Mouse (Mus musculus) right cerebral cortex, adult 18-20 months (tissue): ENCODE measurements around the gene Nbea.

Experiments used
- DNase-seq: peaks from one replicate; pipeline ENCODE4 v3.0.0; 2022; ENCODE audit warnings: mixed read lengths

Gene Nbea

DNA sequence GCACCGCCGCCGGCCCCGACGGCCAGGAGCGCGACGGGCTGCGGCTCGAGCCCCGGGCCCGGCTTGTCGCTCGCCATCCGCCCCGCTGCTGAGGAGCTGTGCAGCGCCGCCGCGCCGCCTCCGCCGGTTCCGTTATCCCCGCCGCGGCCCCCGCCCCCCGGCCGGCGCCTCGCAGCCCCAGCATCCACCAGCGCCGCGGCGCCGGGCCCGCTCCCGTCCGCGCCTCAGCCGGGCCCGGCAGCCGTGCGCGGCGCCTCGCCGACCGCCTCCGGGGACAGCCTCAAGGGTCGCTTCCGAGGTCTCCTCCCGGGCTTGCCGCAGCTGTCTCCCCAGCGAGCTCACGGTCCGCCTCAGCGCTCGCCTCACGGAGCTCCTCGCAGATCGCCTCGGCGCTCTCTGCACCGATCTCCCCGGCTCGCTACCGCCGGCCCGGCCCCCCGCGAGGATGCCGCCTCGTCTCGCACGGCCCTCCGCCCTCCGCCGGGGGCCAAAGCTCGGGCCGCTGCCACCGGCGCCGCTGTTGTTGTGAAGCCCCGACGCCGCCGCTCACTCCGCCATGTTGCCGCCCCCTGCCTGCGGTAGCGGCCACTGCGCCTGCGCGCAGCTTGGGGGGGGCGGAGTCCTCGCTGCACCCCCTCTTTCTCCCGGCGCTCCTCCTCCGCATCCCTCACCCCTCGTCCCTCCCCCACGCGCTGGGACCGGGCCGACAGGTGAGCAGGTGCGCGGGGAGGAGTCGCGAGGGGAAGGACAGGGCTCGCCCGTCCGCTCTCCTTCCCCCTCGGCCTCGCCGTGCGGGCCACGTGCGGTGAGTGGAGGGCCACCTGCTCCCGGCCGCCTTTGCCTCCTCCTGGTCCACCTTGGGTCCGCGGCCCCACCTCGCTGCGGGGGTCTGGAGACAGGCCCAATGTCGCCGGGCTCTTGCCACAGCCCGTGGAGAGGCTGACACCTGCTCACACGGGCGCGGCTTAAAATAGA, at the start of gene Nbea:
Nbea (minus strand) TSS at position 543 of the 975 bp plus-strand sequence.
- peak; percentile 90 for DNase-seq

DNA sequence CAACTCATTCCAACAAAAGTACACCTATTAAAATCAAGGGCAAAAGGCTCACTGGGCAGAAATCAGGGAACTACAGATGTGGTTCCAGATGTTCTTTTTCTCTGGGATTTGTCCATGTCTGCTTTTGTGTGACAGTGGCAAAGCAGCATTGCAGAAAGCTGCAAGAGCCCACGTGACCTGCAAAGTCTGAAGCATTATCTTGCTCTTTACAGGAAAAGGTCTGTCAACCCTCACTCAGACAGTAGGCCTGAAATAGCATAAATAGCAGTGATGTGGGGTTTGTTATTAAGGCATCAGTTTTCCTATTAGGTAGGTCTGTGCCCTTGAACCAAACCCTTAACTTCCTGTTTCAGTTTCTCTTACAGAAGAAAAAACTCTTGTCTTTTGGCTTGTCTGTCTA, 45.8 kb upstream of the Nbea start:
- no peak for DNase-seq

DNA sequence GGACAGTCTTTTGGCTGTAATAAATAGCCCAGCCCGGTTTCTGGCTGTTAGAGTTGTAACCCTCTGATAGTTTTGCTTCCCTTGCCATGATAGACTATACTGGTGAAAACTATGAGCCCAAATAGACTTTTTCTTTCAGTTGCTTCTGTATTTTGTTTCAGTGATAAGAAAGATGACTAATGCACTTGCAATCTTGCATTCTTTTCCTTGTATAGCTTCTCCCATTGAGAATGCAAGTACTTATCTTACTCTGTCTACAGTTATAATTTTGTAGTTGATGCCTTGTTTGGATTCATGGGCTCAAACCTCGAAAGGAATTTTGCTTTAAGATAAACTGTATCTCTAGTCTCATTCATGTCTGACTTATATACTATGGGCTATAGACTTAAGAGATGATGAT, 32.5 kb upstream of the Nbea start:
- DNase-seq, result no peak

DNA sequence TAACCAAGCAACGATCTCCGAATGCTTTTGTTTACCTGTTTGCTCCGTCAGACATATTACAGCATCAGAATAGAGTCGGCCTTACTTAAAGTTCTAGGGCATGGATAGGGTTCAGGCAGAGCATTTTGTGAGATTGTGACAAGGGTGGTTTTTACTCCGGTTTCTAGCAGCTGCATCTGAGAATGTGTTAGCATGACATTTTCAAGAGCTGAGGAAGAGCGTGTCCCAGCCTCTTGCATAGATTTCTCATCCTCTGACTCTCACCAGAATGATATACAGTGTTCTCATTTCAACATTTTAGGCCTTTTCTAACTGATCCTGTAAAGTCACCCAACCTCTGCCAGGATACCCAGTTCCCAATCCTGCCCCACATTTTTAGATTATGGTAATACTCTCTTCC, 20.5 kb upstream of the Nbea start:
- DNase-seq, result peak; percentile 23

DNA sequence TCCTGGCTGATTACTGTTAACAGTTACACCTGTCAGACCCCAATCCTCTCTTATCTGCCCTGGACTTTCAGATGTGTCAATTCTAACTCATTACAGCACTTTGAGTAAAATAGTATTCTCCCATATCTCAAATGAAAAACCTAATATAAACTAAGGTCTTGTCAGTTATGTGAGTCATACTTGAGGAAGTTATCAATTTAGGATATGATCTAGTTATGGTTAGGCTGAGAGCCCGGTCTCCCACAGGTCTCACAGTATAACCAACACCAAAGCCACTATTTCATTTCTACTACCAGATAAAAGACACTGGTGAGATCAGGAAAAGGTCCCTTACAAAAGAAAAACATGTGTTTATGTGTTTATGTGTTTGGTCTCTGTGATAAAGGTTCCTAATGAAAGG, 4.7 kb upstream of the Nbea start:
- no peak for DNase-seq

DNA sequence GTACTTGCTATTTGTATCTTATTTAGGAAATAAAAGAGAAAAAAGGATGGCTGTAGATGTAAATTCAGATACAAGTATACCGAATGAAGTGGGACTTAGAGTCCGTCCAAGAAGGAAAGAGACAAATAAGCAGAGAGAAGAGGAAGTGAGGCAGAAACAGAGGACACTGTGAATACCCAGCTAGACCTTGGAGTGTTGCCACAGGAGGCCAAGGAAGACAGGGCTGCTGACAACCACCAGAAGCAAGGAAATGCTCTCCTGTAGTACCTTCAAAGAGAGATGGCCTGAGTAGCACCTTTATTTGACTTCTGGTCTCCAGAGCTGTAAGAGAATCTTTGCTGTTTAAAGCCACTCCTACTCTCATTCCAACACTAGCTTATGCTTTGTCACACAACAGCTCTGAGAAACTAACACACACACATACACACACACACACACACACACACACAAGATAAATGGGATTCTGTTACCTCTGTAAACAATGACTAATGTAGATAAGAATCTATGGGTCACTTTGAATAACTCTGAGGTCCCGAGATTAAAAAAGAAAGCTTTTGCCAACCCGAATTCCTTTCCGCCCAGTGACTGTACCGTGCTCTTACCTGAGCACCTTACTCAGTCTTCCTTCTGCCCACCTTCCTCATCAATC, 3.8 kb upstream of the Nbea start:
- DNase-seq, result no peak

DNA sequence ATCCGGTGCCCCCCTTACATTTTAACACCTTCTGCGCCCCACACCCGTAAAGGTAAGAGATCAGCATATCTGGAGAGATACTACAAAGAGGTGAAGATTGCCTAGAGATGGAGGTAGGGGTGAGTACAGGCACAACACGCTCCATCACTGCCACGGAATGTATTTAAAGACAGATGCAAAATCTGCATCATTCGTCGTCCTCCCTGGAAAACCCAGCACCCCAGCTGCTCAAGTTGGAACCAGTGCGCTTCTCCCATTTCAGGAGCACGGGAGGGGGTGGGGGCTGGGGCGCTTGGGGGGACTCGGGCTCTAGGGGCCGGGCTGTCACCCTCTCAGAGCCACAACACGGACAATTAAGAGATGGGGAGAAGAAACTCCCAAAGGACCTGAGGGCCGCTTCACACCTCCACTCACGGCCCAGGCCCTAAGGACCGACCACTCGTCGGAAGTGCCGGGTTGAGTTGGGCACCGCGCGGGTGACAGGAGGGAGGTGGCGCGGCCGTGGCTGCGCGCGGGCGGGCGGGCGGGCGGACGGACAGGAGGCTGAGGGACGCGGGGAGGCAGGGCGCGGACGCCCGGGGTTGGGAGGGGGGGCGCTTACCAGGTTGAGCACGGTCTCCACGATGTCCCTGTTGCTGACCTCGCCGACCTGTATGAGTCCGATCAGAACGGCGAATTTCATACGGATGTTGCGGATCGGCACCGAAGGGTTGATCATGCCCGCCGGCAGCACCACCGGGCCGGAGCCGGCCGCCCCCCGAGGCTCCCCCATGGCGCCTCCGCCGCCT, 936 bp downstream of the Nbea start:
- peak; percentile 47 for DNase-seq

DNA sequence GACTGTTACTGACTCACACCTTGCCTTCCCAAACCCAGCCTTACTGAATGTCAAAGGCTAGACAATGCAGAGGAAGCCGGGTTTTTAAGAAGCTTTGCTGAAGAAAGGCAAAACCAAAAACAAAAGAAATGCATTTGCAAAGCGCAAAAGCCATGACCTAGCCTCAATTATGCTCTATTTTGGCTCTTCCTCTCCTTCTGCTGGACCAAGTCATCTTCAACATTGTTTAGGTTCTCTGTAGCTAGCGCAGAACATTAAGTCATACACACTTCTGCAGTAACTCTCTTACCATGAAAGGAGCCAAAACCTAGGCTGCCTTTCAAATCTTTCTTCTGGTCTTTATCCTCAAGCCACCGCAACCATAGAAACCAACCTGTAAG, 1.5 kb downstream of the Nbea start:
- DNase-seq, result no peak

DNA sequence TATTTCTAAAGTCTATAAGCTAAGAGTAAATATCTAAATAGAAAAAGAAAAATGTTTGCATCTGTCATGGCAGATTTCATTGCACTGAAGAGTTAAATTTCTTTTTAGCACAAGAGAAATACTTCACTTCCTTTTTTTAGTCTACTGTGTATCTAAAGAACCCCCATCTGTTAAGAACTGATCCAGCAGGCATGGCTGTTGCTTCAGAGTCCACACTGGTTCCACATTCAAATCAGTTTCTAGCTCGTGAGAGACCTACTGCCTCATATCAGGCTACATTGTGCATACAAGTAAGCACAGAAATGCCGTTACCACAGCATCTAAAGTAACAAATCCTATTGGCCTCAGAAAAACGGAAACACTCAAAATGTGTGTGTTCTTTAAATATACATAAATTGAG, 2.5 kb downstream of the Nbea start:
- no peak for DNase-seq

DNA sequence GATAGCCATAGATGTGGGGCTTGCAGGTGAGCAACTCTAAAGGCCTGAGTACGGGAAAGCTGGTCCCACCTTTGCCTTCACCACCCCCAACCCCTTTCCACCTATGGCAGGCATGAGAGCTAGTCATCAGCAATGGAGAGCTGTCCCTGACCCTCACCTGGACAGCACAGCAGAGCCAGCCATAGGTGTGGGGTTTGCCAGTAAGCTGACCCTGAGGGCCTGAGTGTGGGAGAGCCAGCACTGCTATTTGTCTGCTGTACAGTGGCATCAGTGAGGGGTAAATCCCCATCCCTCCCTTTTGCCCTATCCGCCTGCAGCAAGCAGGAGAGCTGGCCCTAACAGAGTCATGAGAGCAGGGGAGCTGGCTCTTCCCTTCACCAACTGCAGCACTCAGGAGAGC, 25.6 kb downstream of the Nbea start:
- DNase-seq, result no peak

DNA sequence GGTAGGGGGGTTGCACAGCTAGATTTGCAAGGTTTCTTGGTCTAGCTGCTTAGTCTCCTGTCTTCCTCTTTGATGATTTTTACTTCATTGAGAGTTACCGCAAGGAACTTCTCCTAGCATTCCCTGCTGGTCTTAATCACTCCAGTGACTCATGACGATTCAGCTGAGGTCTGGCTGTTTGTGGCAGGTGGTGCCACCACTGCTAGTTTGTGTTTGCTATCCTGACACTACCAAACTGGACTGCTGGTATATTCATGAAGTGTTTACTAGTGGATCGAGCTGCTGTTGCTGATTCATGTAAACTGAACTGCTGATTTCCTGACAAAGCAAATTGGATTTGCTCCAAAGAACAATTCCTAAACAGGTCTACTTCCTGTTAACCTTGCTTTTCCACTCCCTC, 56.8 kb downstream of the Nbea start:
- DNase-seq, result no peak

DNA sequence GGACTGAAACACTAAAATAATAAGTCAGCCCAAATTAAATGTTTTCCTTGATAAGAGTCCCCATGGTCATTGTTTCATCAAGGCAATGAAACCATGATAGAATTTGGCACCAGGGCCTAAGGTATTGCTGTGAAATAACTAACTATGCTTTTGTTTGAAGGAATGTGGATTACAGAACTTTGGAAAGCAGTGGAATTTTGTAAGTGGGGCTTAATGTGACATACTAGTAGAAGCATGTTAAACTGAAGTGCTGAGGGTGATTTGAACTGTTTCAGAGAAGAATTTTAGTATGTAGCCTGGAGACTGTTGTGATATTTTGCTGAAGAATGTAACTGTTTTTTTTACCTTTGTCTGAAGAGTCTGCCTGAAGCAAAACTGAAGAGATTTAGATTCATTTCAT, 66.9 kb downstream of the Nbea start:
- no peak for DNase-seq

DNA sequence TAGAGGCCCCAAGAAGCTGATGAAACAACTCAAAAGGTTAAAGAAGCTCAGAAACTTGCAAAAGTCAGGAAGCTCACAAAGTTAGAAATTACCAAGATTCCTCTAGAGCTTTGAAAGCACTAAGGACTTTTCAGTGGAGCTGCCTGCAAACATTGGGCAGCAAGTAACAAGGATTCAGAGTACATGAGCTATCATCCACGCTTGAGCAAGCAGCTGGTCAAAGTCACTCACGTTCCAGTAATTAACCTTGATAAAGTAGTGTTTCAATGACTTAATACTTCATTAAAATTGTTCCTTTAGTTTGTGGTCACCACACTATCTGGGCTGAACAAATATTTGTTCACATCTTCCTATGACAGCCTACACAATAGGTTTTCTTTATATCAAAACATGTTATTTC, 75.4 kb downstream of the Nbea start:
- DNase-seq, result no peak

DNA sequence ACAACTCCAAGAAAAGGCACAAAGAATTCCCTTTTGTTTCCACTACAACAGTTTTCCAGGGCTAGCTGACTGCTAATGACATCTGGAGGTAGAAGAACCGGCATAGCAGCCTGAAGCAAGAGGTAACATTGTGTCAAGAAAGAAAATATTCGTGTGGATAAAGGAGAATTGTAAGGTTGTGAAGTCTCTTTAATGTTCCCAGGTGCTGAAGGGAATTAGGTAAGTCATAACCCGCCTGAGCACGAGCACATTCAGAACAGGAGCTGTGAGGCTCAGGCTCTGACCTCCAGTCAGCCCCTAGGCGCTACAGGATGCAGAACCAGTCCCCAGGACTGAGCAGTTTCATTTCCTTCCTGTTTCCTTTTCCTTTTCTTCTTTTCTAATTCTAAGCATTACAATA, 86.4 kb downstream of the Nbea start:
- DNase-seq, result no peak

DNA sequence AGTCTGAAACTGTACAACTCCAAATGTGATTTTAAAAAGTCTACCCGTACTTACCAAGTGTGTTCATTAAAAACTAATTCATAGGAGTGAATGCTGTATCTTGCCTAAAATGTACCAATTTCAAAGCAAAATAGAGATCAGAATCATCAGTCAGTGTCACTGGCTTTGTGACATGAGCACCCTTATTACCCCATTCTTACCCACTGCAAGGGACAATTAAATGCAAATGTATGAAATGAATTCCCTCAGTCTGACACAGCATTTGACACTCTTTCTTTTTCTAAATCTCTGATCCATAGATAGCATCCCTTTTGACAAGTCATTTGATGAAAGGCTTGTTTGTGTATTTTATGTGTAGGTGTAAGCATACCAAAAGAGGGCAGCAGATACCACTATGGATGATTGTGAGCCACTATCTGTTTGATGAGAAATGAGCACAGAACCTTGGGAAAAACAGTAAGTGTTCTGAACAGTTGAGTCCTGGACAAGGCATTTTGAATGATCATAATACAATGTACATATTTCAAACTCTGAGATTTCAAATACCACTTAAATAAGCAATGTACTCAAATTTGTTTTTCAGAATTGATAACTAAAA, 104.4 kb downstream of the Nbea start:
- no peak for DNase-seq

DNA sequence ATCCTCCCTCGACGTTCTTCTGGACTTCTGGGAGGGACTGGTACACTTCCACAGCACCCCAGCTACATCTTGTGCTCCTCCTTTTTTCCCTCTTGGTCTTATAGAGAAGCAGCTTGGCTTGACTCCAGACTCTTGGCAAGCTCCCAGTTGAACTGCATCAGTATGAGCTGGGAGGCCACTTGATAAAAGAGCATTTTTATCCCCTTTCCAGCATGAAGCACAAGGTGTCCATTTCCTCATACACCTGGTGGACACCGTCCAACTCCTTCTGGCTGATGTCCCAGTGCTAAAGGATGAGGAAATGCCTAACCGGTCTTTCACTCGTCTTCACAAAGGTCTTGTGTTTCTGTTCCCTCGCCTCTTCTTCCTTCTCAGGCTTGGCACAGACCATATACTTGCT, 115.7 kb downstream of the Nbea start:
- DNase-seq, result no peak

DNA sequence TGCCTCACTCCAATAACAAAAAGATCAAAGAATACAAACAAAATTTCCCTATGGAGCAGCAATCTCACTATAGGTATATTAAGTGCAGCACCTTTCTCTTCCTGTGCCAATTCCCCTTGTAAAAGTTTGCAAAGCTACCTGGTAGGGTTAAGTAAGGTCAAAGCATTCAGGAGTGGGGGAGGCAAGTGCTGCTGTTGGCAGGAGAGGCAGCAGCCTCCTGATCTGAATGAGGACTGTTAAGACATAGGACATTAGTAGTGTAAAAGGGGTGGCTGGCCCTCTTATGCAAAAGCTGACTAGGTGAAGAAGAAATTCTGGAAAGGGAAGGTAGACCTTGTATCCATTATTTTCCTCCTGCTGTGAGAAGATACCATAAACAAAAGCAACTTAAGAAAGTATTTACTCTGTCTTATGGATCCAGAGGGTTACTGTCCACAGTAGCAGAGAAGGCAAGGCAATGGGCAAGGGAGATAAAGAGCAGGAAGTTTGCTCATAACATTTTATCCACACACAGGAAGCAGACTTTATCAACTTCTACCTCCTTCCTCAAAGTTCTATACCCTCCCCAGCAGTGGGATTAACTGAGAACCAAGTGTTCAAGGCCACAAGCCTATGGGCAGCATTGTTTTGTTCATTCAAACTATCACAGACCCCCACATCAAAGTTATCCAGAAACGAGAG, 117.0 kb downstream of the Nbea start:
- no peak for DNase-seq

DNA sequence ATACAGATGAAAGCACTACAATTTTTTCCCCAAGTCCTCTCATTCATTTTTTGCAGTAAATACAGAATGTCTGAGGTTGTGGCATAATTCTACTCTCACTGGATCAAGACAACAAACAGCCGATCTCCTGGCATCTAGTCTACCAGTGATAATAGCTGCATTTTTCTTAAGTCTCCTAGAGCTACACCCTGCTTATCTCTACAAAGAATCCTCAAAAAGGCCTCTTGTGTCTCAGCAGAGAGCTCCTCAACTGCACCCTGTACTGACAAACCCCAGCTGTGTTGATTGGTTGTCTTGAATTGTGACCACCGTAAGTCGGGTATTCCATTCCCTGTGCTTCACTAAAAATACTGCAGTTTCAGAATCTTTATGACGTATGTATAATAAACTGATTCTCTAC, 118.3 kb downstream of the Nbea start:
- no peak for DNase-seq

DNA sequence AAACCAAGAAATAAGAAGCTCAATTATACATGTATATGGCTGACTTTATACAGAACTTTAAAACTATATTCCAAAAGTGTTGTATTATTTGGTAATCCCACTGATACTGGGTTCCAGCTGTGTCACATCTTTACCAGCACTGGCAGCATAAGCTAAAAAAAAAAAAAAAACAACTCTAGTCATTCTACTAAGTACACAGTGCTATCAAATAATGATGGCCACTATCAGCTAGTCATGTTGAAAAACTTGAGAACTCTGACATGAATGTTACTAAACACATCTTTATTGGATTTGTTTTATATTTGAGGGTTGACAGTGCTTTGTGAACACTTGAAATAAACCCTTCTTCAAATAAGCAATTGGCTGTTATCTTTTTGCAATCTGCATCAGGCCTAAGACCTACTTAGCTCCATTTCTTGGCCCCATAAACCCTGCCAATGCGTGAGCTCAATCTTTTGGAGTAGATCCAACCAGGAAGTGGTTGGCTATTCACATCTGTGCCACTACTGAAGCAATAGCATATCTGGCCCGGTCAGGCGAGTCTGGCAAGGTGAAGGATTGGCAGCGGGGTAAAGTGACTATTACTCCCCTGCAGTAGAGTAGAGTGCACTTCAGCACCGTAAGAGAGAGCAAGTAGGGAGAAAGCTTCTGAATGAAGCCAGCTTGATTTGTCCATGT, 137.7 kb downstream of the Nbea start:
- no peak for DNase-seq

DNA sequence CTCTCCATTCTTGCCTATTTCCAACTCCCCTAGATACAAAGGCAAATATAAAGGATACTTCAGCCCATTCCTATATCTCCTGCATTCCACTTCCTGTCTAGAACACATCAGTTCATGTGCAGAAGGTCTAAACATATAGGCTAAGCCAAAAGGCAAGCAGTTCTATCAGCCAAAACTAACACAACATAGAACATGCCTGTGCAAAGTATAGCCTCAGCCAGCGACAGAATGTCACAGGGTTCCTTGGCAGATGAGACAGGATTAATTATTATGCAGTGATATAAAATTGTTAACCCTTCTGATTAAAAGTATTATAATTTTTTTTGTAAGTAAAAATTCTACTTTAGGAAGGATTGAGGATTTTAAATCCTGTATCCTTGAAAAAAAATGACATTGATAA, 140.4 kb downstream of the Nbea start:
- DNase-seq, result no peak

DNA sequence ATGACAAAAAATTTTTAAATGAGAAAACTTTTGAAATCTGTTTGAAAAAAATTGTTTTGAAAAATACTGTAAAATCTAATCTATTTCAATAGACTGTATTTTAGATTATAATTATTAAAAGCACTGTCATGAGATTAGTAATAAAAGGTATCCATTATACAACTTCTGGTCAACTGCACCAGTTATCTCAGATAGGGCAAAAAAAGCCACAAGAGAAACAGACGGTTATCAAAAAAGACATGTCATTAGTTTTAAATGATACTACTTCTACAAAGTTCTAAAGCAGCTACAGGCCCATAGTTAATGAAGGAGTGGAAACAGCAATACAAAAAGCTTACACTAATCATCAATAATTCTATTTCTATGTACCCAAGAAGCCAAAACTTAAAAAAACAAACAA, 144.0 kb downstream of the Nbea start:
- no peak for DNase-seq

DNA sequence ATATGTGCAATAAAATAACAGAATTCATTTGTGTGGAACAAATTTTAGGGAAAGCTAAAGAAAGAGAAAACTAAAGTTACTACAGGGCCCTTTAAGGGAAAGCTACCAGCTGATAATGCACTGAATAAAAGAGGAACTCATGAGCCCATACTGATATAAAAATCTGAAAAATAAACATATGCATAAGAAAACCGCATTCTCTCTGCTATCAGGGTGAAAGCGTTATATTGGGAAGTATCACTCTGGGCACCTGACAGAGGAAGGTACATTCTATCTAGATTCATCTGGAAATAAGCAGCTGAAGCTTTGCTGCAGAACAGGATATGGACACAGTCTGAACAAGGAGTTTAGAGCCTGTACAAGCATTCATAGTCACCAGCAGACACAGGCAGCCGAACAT, 148.9 kb downstream of the Nbea start:
- no peak for DNase-seq
